Mouse (Mus musculus) forelimb bud, embryonic 11.5 days (tissue): Measurements from ENCODE around the gene Mrps18c.

Source experiments
- DNase-seq: peaks from one replicate; pipeline ENCODE4 v3.0.0-alpha.2; 2012; ENCODE audit warnings: low read depth, low spot score

Gene Mrps18c

DNA sequence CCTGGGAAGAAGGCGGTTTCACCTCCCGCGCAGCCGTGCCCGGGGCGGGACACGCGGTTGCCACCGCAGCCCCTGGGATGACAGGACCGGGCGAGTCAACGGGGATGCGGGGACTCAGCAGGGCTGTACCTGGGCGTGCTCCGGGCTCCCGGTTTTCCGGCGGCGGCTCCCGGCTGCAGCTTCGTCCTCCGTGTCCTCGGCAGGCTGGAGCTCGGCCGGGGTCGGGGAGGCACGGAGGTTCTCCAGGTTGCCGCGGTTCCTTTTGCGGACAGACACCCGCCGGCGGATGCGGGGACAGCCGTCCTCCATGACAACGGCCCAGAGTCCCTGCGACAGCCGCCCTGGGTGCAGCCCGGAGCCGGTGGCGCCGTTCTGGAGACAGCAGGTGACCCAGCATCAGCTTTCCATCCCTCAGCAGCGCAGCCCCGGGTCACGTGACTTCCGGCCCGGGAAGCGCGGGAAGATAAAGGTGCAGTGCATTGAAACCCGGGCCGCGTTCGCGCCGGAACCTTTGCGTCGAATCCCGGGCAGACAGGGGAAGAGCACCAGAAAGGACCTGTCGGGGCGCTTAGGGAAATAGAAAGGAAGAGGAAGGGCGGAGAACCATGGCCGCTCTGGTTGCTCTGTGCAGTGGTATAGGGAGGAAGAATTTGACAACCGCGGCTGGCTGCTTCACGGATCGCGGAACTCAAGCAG is at the start of gene Mrps18c, which contains the start of gene Helq:
Gene Mrps18c (plus strand): TSS at position 463 of the 696 bp plus-strand sequence.
Gene Helq (minus strand): TSS at position 434 of the 696 bp plus-strand sequence.
- peak; percentile 93 for DNase-seq

DNA sequence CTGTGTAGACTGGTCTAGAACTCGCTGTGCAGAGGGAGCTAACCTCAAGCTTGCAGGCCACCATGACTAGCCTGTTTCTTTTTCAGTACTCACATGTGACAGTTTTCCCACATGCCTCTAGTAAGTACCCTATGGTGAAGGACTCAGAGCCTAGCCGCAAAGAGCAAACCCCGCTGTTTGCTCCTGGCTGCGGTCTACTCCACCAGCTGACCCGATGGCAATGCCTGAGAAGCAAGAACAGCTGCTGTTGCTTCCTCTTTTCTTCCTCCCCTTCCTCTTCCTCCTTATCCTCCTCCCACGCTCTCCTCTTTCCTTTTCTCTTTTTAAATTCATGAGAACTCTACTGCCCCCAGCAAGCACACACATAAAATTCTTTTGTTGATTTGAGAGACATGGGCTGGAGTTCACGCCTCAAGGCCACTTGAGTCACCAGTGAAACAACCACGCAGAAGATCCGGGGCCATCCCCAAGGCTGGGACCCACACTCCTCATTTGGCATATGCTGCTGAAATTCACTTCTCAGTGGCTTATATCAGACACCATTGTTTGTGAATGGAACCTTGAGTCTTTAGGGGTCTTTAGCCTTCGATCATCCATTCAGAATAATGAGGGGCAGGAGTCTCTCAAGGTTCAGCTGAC is 47.7 kb upstream of the Mrps18c start:
- no peak for DNase-seq

- peak; percentile 12 for DNase-seq
These were observed 46.8 kb upstream of the Mrps18c start for GRCm38 (mm10) chr5:100751655-100752054.

- no peak for DNase-seq
These were observed 45.0 kb upstream of the Mrps18c start for GRCm38 (mm10) chr5:100753407-100753806.

GRCm38 (mm10) chr5:100758121-100758520 is 40.3 kb upstream of the Mrps18c start:
- no peak for DNase-seq

GRCm38 (mm10) chr5:100760049-100760663 is 38.3 kb upstream of the Mrps18c start:
- DNase-seq: no peak

GRCm38 (mm10) chr5:100761736-100762135 is 36.7 kb upstream of the Mrps18c start:
- DNase-seq: no peak

GRCm38 (mm10) chr5:100766026-100766425 is 32.4 kb upstream of the Mrps18c start:
- no peak for DNase-seq

DNA sequence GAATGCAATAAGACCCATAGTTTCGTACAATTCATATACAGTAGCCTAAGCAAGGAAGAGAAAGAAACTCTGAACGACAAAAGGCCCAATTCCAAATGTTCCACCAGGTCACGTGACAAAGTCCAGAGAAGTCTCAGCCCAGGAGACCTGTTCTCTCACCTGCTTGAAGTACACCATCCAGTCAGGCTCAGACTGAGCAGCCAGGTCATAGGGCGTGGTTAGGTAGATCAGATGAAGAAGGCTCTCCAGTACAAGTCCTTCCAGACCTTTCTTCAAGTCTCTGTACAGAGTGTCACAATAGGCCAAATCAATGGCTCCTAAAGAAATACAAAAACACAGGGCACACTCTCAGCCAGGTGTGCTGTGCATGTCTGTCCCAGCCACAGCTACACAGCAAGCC is 26.9 kb upstream of the Mrps18c start:
- DNase-seq: no peak

DNA sequence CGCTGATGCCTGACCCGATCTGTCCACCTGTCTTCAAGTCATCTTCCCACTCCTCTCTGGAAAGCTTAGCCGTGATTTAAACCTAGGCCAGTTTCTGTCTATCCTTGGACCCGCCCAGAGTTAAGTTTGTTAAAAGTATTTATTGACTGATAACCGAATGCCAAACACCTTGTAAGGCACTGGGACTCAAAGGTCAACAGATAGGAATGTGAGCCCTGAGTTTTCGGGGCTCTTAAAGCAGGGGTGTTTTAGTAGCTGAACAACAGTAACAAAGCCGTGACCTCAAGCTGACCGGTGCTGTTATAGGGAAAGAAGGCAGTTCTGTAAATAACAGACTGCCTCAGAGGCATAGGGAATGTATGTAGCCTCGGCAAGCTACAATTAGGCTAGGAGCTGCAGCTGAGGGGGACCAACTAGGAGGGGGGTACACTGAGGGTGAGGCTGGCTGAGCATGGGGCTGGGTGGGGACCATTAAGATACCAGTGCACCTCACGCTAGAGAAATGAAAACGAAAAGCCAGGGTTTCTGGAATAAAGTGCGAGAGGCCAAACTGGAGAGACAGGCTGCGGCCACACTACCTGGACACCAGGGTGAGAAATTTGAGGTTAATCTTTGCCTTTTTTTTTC is 22.5 kb upstream of the Mrps18c start:
- no peak for DNase-seq

- no peak for DNase-seq
These were observed 21.5 kb upstream of the Mrps18c start for GRCm38 (mm10) chr5:100776900-100777299.

- no peak for DNase-seq
These were observed 19.4 kb upstream of the Mrps18c start for GRCm38 (mm10) chr5:100779002-100779401.

DNA sequence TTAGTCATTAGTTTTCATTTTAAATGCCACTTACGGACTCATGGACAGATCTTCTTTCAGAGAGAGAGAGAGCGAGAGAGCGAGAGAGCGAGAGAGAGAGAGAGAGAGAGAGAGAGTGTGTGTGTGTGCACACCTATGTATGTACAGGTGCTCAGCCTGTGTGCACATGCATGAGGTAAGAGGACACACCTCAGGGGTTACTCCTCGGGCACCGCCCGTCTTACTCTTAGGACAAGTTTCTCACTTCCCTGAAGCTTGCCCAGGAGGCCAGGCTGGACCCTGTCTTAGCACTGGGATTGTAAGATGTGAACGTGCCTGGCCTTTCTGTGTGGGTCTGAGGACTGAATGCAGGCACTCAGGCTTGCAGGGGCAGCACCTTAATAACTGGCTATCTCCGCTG is 10.9 kb upstream of the Mrps18c start:
- no peak for DNase-seq

DNA sequence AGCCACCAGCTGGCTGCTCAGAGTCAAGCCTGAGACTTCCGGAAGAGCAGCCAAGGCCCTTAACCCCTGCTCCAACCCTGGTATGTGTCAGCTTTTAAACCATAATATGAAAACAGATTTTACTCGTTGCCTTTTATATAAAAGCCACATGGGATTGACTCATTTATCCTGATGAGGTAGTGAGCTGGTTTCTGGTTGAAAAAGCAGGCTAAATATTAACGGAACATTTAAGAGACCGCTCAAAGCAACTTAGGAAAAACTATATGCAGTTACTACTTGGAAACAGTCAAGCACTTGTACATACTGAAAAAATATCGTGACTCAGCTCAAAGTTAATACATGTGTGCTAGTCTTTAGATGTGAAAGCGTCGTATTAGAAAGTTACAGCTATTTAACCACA is 6.2 kb upstream of the Mrps18c start:
- DNase-seq: no peak

- no peak for DNase-seq
These were observed 4.3 kb upstream of the Mrps18c start for GRCm38 (mm10) chr5:100794084-100794483.

- no peak for DNase-seq
These were observed 19.9 kb downstream of the Mrps18c start for GRCm38 (mm10) chr5:100818341-100818740.

DNA sequence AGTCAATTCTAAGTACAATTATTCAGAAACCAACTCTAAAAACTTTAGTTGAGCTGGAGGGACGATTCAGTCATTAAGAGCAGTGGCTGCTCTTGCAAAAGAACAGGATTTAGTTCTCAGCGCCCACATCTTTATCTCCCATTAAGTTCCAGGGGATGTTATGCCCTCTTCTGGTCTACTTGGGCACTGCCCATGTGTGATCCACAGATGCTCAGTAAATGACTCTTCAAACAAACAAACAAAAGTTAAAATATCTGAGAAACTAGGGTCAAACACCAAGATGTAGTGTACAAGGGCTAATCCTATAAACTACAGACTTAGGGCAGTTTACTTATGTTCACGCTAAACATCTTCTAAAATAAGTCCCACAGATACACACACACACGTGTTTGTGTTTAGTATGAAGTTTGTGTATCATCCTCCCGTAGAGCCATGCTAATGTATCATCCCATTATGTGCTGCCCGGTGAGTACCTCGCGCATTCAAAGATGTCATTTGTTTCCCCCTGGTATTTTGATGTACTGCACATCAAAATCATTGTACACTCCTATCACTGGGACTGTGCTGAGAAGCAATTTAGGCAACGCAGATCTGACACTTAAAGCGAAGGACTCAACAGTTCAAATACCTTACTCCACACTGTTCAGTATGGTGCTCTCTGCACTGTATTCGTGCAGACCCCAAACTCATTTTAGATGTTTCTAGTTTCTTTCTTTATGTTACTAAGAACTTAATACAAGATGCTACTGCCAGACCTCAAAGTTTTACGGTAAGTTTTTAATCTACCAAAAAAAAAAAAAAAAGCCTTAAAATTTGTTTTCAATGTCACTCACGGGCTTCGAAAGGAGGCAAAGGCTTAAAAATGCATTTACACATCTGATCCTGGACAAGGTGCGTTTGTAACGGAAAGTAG is 21.4 kb downstream of the Mrps18c start:
- DNase-seq: no peak

- DNase-seq: peak; percentile 67
These were observed 22.2 kb downstream of the Mrps18c start, which contains the start of gene Abraxas1 for GRCm38 (mm10) chr5:100820483-100821184. Abraxas1 (minus strand) TSS chr5:100820965.

DNA sequence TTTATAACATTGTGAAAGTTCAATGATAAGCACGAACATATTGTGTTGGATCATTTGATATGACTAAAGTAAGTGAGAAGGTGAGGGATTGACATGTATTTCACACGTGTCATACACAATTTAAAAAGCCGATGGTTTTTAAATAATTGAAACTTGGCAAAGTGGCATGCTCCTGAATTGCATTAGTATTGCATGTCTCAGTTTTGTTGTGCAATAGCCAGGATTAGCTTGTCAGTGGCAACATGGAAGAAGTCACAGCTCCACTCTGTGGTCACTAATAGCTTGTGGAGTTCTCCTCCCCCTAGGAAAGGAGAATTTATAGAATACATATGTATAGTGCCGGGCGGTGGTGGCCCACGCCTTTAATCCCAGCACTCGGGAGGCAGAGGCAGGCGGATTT is 22.9 kb downstream of the Mrps18c start:
- no peak for DNase-seq

- DNase-seq: no peak
These were observed 24.4 kb downstream of the Mrps18c start for GRCm38 (mm10) chr5:100822826-100823225.

GRCm38 (mm10) chr5:100825975-100826374 is 27.5 kb downstream of the Mrps18c start:
- peak; percentile 32 for DNase-seq
